Mouse (Mus musculus) heart, adult 8-10 months (tissue): ENCODE measurements around the gene Plxdc1. TPM values are rescaled to one million over a fixed set of nuclear protein-coding genes. Genes with fewer than 3 reads are reported as not detected.

ENCODE experiments used
- DNase-seq: peaks from one replicate; pipeline ENCODE4 v3.0.0; 2022; ENCODE audit warnings: low spot score
- total RNA-seq, 4 experiments: library from RNA; stranded (reverse); gene quantifications; 2 replicates each; pipeline ENCODE4 v1.2.4; 2022

Gene Plxdc1
- total RNA-seq, 4 experiments from 2014 or later = 2.7 to 4.5 (median 3.4) TPM

DNA sequence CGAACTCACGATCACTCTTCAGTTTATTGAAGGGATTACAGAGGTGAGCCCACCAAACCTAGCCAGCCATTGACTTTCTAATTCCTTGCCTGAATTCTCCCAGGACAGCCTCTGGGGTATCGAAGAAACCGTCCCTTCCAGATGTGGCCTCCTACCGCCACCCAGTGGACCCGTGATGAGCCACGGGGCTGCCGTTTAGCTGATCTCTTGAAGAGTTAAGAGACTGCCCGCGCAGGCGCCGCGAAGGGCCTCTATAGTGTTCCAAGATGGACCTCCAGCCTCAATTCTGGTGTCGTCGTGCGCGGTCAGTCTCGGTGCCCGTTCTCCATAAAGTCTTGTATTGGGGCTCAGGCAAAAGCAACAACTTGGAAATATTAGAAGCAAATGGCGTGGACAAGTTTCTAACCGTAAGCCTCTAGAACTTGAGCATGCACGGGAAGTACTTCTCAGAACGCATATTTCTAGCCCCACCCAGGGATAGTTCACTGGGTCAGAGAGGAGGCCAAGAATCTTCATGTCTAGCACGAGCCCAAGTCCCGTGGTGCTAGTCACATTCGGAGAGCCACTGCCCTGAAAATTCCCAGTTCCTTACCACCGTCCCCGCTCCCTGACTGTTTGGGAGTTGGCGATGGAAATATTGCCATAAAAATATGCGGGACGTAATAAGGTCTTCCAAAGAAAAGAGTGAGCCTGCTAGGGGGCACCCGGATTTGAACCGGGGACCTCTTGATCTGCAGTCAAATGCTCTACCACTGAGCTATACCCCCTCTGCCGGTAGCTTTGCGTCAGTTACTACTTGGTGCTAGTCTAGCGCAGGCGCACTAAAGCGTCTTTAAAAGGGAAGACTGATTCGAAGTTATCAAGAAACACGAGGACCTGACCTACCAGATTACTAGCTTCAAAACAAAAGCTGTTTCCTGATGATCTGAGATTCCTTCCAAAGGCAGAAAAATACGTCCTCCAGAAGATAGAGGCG lies 1.6 kb upstream of the Plxdc1 start:
- peak; percentile 97 for DNase-seq

DNA sequence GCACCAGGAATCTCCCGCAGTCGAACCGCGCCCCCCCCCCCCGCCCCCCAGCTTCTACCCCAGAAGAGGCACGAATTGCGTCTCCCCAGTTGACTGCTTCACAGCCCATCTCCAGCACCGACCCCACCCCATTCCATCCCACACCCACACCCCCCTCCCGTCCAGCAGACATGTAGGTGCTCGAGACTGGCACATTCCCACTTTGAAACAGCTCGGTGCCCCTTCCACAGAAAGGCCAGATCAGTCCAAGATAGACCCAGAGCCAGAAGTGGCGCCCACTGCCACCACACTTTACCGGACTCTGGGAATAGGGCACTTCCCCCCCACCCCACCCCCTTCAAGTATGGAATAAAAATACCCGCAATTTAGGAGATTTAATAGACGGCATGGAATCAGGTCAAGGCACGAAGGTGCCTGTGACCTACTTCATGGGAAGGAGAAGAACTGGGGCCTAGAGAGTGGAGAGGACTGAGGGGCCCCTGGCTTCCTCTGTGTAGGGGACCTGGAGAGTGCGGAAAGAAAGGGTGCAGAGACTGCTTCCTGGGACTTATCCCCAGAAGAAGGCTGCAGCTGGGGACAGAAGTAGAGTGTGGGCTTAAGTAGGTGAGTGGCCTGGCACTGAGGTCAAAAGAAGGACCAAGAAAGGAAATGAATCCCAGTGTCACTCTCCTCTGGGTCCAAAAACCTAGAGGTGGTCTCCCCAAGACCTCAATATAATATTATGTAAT lies 658 bp upstream of the Plxdc1 start:
- DNase-seq = no peak

DNA sequence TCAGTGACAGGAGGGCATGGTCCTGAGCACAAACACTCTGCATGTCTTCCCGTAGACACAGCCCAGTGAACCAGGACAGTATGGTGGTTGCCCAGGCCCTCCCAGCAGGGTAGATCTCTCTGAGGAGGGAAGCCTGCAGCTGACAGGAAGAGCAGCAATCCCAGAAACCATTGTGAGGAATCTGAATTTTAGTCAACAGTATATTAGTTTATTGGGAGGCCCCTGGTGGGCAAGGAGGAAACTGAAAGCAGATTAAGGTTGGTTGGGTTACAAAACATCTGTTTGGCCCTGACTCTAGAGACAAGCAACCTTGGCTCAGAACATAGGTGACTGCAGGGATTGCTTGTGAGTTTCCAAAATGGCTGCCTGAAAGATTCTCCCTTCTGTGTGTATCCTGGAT lies 2.3 kb downstream of the Plxdc1 start:
- no peak for DNase-seq

DNA sequence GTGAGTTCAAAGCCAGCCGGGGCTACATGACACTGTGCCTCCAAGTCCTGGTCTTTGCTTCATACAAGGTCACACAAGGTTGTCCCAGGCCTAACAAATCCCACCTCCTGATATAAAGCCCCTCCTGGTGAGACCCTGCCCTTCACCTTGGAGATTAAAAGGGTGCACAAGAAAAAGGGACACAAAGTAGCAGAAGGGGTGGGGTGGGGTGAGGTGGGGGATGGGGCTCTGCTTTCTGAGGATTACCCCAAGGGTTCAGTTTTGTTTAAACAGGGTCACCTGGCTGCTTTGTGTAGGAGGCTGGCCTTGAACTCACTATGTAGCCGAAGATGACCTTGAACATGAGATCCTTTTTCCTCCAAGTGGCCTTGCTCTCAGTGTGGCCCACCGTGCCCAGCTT lies 2.7 kb downstream of the Plxdc1 start:
- DNase-seq = no peak

DNA sequence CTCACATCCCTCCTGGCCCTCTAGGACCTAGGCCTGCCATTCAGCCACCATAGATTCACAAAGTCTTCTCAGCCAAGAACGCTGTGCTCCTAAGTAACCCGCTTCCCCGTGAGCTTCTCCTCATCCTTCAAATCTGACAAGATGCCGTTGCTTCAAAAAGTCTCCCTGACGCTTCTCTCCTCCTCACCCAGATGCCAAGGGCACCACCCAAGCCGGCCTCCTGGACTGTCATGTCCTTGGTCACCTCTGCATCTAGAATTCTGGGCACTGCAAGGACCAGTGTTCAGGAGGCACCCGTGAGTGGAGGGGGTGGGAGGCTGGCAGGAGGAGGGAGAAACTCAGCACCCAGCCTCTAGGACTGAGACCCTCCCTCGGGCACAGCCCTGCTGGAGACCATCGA lies 3.5 kb downstream of the Plxdc1 start:
- no peak for DNase-seq

DNA sequence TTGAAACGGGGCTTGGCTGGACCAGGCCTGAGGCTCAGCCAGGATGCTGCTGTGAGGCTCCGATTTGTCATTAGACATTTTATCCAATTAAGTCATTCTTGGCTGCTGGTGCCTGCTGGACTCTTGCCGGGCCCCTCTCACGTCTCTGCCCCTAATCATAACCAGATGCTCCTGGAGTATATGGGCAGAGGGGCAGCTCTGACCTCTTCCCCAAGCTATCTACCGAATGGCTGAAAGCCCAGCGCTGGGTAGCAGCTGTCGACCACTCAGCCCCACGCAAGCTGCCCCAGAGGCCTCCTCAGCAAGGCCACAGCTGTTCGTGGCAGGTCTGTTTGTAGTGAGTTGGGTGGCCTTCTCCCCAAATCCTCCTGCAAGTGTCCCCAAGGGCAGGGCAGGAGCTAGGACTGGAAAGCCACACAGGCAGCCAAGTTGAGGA lies 5.7 kb downstream of the Plxdc1 start:
- DNase-seq = peak; percentile 72

DNA sequence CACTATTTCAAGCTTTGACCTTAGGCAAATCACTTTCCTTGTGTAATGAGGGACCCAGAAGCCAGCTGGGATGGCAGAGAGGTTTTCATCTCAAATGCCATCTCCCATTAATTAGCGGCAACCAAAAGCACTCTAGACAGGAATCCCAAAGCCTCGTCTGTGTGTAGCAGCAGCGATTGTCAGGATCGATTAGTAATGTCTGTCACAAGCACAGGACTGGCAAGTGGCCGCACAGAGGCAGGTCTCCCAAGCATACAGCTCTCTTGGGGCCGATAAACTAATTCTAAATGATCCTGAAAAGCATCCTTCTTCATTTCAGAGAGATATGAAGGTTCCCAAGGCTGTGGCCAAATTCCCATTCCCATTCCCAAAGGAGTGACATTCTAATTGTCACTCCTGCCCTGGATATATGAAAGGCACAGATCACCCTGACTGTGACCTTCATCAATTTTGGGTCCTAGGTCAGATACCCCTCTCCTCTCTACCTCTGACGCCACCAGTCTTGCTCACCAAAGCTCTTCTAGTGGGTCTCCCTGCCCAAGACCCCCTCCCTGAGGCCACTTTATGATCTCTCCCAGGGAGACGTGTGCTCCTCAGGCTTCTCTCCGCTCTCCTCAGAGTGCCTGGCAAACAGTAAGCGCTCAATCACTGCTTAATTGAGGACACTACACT lies 6.3 kb downstream of the Plxdc1 start:
- DNase-seq = no peak

DNA sequence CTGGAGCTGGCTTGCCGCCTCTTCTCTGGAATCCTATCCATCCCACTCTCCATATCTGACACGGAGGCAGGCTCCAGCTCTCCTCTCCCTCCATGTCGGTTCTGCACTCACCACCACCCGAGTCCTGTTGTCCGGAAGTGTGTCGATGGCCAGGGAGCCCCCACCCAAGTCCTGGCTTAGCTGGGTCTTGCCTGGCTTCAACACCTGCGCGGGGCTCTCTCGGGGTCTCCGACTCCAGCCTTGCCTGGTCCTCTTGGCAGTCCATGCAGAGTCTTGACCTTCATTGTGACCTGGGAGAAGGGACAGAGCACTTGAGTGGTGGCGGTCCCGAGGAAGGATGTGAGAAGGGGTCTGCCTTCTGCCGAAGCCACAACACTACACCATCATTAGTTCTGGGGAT lies 7.9 kb downstream of the Plxdc1 start:
- no peak for DNase-seq

DNA sequence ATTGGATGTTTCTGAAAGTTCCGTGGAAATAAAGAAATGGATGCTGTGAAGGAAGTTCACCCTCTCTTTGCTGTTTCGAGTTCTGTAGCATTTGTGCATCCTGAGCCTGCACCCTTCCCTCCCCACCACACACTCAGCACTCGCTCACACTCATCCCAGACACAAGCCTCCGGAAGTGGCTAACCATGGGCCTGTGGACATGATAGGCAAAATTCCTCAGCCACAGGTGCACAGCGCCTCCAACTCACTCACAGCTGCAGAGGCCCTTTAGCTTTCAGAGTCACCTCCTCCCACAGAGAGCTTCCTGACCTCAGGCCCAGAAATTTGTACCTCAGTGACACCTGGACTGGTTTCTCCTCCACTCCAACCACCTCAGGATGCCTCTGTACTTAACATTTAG lies 8.4 kb downstream of the Plxdc1 start:
- DNase-seq = no peak

DNA sequence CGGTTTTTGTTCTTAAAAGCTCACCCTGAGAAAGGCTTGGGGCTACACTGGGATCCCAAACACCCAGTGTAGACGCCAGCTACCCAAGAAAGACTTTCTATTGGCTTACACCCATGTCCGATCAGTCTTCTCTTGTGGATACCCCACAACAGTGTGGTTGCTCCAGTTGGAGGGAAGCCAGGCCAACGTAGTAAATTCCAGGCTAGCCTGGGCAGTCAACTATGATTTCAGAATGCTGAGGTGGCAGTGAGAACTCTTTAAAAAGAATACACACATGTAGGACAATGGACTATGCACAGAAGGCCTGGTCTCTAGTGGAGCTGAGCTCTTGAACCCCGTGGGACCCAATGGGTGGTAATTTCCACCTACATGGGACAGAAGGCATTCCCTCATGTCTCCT lies 11.5 kb downstream of the Plxdc1 start:
- DNase-seq = no peak

DNA sequence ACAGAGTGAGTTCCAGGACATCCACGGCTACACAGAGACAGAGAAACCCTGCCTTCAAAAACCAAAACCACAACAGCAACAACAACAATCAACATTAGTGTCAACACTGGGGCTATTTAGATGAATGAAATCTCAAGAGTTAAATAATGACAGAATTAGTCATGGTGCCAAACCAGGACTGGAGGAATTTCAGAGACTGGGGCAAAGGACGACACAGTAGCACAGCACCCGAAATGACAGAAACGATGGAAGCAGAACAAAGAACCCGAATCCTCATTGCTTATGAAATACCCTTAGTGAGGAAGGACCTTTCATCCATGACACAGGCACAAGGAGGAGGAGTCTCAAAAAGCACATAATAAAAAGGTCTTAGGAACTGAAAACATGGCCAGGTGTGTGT lies 12.1 kb downstream of the Plxdc1 start:
- no peak for DNase-seq

DNA sequence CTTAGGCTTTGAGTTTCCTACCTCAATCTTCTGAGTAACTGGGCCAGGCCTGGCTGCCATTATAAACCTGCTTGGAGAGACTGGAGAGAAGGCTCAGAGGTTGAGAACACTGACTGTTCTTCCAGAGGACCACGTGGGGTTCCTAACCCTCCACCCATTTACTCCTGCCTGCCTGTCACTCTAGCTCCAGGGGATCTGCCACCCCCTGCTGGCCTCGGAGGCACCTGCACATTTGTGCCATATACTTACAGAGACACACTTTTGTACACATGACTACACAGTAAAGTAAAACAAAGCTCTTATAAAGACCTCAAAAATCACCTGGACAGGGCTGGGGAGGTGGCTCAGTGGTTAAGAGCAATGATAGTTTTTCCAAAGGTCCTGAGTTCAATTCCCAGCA lies 13.8 kb downstream of the Plxdc1 start:
- no peak for DNase-seq

DNA sequence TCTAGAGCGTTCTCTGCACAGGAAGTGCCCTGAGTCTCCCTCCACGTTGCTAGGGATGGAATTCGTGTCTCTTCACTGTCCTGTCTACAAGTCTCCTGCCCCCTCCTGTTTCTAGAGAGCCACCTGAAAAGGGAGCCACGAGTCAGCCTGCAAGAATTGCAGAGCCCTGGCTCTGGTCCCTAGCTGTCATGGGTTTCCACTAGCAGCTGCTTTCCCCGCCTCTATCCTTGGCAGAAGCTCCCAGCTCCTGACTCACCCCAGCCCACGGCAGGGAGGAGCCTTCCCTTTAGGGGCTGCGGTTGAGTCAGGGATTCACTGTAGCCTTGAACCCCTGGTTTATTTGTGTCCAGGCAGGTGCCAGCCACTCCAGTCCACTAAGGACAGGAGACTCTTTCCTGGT lies 15.0 kb downstream of the Plxdc1 start:
- DNase-seq = peak; percentile 89

DNA sequence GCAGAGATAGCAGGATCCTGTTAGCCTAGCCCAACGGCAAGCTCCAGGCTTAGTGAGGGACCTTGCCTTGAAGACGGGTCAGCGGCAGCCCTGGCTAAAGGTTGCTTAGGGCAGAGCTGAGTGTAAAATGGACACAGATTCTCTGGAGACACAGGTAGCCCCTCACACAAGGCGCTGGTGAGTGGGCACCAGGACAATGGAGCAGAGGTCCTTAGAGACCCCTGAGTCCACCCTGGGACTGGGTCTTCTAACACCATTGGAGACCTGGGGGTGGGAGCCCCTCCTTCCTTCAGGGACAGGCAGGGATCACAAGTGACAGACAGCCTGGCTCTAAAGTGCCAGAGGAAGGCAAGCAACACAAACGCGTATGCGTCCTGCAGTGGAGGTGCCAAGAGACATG lies 15.5 kb downstream of the Plxdc1 start:
- DNase-seq = no peak

DNA sequence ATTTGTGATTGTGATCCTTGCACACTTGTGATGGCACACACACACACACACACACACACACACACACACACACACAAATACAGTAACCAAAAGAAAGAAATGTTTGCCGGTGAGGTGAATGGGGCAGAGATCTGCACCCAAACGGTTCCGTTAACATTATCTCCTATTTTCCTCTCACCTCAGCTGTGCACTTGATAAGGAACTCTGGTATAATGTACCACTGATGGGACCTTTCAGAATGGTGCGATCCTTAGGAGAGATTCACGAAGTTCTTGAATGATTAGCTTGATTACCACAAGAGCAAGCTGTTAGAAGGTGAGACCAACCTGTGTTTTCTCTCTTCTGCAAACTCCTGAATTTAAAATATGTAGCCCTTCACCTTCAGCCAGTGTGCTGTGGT lies 17.9 kb downstream of the Plxdc1 start:
- DNase-seq = no peak

DNA sequence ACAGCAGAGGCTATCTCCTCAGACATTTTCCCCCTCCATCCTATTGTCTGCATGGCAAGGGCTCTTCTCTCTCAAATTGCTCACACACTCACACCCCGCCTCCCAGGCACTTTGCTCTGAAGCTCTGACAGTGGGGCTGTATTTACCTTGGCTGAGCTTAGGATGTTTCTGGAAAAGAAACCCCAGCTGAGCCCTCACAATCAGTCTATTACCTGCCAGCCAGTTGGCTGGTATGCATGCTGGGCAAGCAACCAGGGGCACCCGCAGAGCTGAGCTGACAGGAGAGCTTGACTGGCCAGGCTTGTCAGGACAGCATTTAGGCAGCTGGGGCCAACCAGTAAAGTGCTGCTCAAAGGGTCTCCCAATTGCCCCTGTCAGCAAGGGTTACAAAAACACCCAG lies 19.1 kb downstream of the Plxdc1 start:
- DNase-seq = peak; percentile 48

DNA sequence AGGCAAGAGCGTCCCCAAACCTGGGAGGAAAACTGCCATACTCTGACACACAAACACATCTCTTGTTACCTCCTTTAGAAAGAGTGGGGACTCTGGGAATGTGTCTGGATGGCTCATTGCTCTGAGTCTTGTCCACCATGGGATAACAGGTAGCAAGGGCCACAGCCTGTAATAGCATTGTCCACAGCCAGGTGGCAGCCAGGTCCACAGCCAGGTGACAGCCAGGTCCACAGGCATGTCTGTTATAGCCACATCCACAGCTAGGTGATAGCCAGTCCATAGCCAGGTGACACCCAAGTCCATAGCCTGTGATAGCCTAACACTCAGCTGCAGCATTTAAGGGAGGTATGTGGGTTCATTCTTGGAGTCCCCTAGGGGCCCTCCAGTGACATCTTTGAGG lies 25.3 kb downstream of the Plxdc1 start:
- no peak for DNase-seq

DNA sequence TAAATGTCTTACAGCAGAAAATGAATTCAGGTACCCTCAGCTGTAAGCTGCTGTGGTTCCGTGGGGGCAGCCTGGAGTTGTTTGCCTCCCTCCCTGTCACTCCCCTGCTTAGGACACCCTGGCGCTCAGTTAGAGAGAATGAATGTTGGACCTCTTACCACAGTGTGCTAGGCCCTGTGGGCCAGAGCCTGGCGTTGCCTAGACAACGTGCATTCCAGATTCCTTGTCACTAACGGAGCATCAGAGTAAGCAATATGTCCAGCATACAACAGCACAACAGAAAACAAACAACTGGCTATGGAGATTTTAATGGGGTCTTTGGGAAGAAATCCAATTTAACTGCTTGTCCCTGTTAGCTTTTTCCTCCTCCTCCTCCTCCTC lies 27.0 kb downstream of the Plxdc1 start:
- DNase-seq = no peak

DNA sequence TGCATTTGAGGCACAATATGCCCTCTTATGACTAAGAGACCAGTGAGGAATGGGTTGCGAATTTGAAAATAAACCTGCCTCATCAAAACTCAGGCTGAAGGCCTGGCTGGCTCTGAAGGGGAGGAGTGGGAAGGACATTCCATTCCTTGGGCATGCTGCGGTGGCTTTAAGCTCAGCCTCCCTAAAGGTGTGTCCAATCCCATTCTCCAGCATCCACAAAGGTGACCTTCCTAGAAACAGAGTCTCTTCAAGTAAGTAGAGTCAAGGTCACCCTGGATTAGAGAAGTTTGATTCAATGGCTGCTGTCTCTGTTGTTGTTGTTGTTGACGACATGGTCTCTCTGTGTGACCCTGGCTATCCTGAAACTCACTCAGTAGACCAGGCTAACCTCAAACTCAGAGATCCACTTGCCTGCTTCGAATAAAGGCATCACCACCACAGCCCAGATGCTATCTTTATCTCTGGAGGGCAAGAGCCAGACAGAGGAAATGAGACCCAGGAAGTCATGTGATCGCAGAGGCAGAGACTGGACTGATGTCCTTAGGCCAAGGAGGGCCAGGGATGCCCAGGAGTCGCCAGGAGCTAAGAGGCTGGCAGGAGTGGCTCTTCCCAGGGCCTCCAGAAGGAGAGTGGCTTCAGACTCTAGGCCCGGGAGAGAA lies 27.5 kb downstream of the Plxdc1 start:
- DNase-seq = no peak

DNA sequence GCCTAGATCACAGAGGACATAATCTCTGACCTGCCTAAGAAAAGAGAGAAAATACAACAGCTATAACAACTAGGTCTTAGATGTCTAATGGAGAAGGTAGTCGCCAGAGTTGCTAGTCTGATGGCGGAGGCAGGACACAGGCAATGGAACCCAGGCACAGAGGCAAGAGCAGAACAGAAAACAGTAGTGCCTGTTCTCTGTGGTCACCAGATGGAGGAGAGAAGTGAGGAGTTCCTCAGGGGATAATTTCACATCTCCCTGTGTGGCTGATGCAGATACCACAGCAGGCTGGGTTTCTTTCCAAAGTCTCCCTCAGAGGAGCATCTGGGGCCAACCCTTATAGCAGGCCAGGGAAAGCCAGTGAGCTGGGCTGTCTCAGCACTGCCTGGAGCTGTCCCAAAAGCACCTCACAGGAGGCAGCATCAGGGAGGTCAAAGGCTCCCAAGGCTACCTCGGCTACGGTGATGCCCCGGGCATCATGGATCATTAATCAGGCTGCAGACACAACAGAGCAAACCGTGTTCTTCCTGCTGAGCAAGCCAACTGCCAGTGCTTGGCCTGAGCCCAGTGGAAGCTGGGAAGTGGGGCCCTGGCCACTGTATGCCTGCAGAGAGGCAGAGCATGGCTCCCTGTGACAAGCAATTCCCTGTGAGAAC lies 29.2 kb downstream of the Plxdc1 start:
- DNase-seq = no peak

DNA sequence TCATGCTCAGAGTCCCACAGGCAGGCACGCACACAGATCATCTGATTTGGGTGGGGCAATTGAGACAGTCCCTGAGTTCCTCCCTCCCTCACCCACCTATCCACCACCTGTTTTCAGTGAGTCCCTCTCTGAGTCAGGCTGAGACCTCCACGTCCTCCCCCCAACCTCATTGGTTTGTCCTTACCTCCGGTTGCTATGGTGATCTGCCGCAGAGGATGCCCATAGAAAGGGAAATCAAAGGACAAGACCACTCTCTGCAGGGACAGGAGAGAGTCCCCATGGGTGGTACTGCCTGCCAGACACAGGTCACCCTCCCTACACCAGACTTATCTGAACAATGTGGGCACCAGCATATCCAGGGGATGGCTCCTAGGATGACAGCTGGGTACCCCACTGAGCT lies 30.3 kb downstream of the Plxdc1 start:
- no peak for DNase-seq
